Mouse (Mus musculus) olfactory bulb, adult 2 months (tissue): Measurements from ENCODE around the gene Wnk2. TPM values are rescaled to one million over a fixed set of nuclear protein-coding genes. Genes with fewer than 3 reads are reported as not detected.
A peak's percentile ranks its signal among the peaks of the same experiment; 100 is the strongest.

Experiments used
- H3K27ac ChIP-seq: fragments of 200-500 bp; 2 replicates; pipeline ENCODE4 v1.5.1; 2012; ENCODE audit warnings: low read depth, low read length; ENCODE audit not compliant: insufficient read depth
- H3K4me1 ChIP-seq: fragments of 200-500 bp; 2 replicates; pipeline ENCODE4 v1.6.1; 2012; ENCODE audit warnings: low read length; ENCODE audit not compliant: control insufficient read depth, insufficient read depth
- H3K4me3 ChIP-seq: fragments of 200-500 bp; 2 replicates; pipeline ENCODE4 v1.5.1; 2012; ENCODE audit warnings: mild to moderate bottlenecking, low read depth, low read length, moderate library complexity; ENCODE audit not compliant: insufficient read depth
- CTCF ChIP-seq: fragments of 200-500 bp; IDR thresholded peaks from 2 replicates; pipeline ENCODE4 v1.5.1; 2012; ENCODE audit warnings: low read depth, mild to moderate bottlenecking, low read length, moderate library complexity; ENCODE audit not compliant: insufficient read depth
- POLR2A ChIP-seq: fragments of 200-500 bp; IDR thresholded peaks from 2 replicates; pipeline ENCODE4 v1.6.1; 2012; ENCODE audit warnings: mild to moderate bottlenecking, low read depth, low read length, moderate library complexity; ENCODE audit not compliant: insufficient read depth
- WGBS: fragments of 180-500 bp; shearing (Covaris S2); methylation state at CpG from one replicate; pipeline ENCODE4 v1.1.7; 2018; 5-methylcytosine and 5-hydroxymethylcytosine counted together
- polyA plus RNA-seq: library from polyadenylated mRNA; stranded (reverse); fragments of >200 nt; gene quantifications from 2 replicates; pipeline ENCODE4 v1.2.4, GENCODE M21; 2012; ENCODE audit warnings: low replicate concordance; ENCODE audit not compliant: missing spikeins, insufficient read depth, insufficient read length

The Wnk2 gene
- polyA plus RNA-seq, 1 experiment, result not detected

GRCm38 (mm10) chr13:49147007-49147857 is 582 bp downstream of the Wnk2 start:
- H3K27ac ChIP-seq, result peak overlapping the region; percentile 61
- TF ChIP-seq CTCF, result no peak
- no peak for TF ChIP-seq POLR2A
- under 1% methylated on average over 98 of the region's 98 CpGs for WGBS
- peaks cover 40% of the 10 kb centered on the region for H3K4me1 ChIP-seq
- H3K4me3 ChIP-seq, result peak overlapping the region; percentile 99

- TF ChIP-seq POLR2A, result no peak
- TF ChIP-seq CTCF, result no peak
- Histone ChIP-seq H3K4me3 (peak overlapping the region; percentile 99), H3K4me1 (peaks cover 41% of the 10 kb centered on the region), H3K27ac (peak overlapping the region; percentile 61)
- WGBS, result 1% methylated on average over 44 of the region's 44 CpGs
These were observed 1.2 kb downstream of the Wnk2 start for GRCm38 (mm10) chr13:49146698-49147006.

GRCm38 (mm10) chr13:49146040-49146697 is 1.6 kb downstream of the Wnk2 start:
- peak overlapping the region; percentile 99 for H3K4me3 ChIP-seq
- peak overlapping the region; percentile 61 for H3K27ac ChIP-seq
- WGBS, result 14% methylated on average over 17 of the region's 17 CpGs
- H3K4me1 ChIP-seq, result peaks cover 41% of the 10 kb centered on the region
- TF ChIP-seq POLR2A (no peak), CTCF (no peak)

- 31% methylated on average over 7 of the region's 7 CpGs for WGBS
- H3K4me3 ChIP-seq, result peak overlapping the region; percentile 99
- peaks cover 48% of the 10 kb centered on the region for H3K4me1 ChIP-seq
- no peak for TF ChIP-seq CTCF
- TF ChIP-seq POLR2A, result no peak
- 0 out of 2 replicates have a peak overlapping the region, but pooled peaks have one; percentile 61 for H3K27ac ChIP-seq
These were observed 2.4 kb downstream of the Wnk2 start for GRCm38 (mm10) chr13:49145396-49145795.

- H3K4me3 ChIP-seq, result peak overlapping the region; percentile 2
- H3K27ac ChIP-seq, result no peak overlapping the region
These were observed 3.4 kb downstream of the Wnk2 start for GRCm38 (mm10) chr13:49144451-49144850.

GRCm38 (mm10) chr13:49143323-49143722 is 4.5 kb downstream of the Wnk2 start:
- WGBS, result 55% methylated on average over 7 of the region's 7 CpGs
- Histone ChIP-seq H3K4me1 (peaks cover 57% of the 10 kb centered on the region), H3K27ac (no peak overlapping the region), H3K4me3 (no peak overlapping the region)
- TF ChIP-seq POLR2A, result no peak

More at GRCm38 (mm10) chr13:49144451-49144850, 3.4 kb downstream of the Wnk2 start:
- TF ChIP-seq POLR2A (no peak), CTCF (no peak)
- peaks cover 55% of the 10 kb centered on the region for H3K4me1 ChIP-seq
- 33% methylated on average over 6 of the region's 6 CpGs for WGBS

GRCm38 (mm10) chr13:49142396-49142795 is 5.4 kb downstream of the Wnk2 start:
- no peak overlapping the region for H3K4me3 ChIP-seq
- H3K4me1 ChIP-seq, result peaks cover 51% of the 10 kb centered on the region
- no peak for TF ChIP-seq CTCF
- TF ChIP-seq POLR2A, result no peak
- no peak overlapping the region for H3K27ac ChIP-seq
- 90% methylated on average over 5 of the region's 5 CpGs for WGBS

GRCm38 (mm10) chr13:49140567-49140966 is 7.2 kb downstream of the Wnk2 start:
- no peak overlapping the region for H3K4me3 ChIP-seq
- 52% methylated on average over 4 of the region's 4 CpGs for WGBS
- H3K4me1 ChIP-seq, result peaks cover 48% of the 10 kb centered on the region
- TF ChIP-seq CTCF (no peak), POLR2A (no peak)
- no peak overlapping the region for H3K27ac ChIP-seq

GRCm38 (mm10) chr13:49134491-49134890 is 13.3 kb downstream of the Wnk2 start:
- no peak for TF ChIP-seq CTCF
- TF ChIP-seq POLR2A, result no peak
- H3K4me3 ChIP-seq, result no peak overlapping the region
- no peak overlapping the region for H3K27ac ChIP-seq
- peaks cover 53% of the 10 kb centered on the region for H3K4me1 ChIP-seq
- WGBS, result 86% methylated on average over 11 of the region's 11 CpGs
